Mouse (Mus musculus): ENCODE results near the gene Ppp3ca.

DNA sequence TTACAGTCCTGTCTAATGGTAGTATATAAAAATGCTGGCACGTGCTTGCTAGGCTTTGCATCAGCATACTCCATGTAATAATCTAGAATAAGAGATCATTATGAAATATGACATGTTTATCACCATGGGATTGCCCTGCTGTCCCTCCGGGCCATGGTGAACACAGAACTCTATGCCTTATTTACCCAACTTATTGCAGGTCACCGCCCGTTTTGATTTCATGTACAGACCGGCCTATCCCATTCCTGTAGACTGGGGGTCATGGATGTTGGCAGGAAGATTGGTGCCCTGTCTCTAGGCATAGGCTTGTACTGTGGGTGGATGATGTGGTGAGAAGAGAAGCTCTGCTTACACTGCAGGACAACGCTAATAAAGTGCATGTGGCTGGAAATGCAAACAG is 115.8 kb downstream of the Ppp3ca start:
- TF ChIP-seq EP300 (IDR thresholded peaks at IDR 0.05; ENCODE audit: insufficient read depth, low read depth, low read length) (no peak), CTCF (IDR thresholded peaks at IDR 0.05; ENCODE audit: low read depth, low read length) (no peak)

All from ES-Bruce4 (cell line).